Mouse (Mus musculus): ENCODE data around the gene Tmc3. TPM values are rescaled to one million over a fixed set of nuclear protein-coding genes. Genes with fewer than 3 reads are reported as not detected.

The Tmc3 gene
- polyA plus RNA-seq, 2 experiments = 0.96 to 1.5 TPM

- Histone ChIP-seq H3K36me3 (ENCODE audit: control insufficient read depth, insufficient read depth, low read length) (no peaks in the 10 kb centered on the region), H3K4me3 (replicated peaks; ENCODE audit: low read length) (no peak overlapping the region), H3K27me3 (ENCODE audit: control insufficient read depth, insufficient read depth, low read length) (no peaks in the 10 kb centered on the region), H3K27ac (replicated peaks; ENCODE audit: low read depth, low read length) (no peak overlapping the region), H3K9me3 (ENCODE audit: control insufficient read depth, low read length) (no peaks in the 10 kb centered on the region), H3K9ac (ENCODE audit: low read depth, low read length, severe bottlenecking) (no peak overlapping the region), H3K4me2 (replicated peaks; ENCODE audit: low read depth, low read length, severe bottlenecking) (no peak overlapping the region), H3K4me1 (ENCODE audit: control insufficient read depth, insufficient read depth, low read length) (no peaks in the 10 kb centered on the region)
- TF ChIP-seq POLR2A (IDR thresholded peaks at IDR 0.05; ENCODE audit: borderline replicate concordance, extremely low read depth, insufficient read depth, insufficient read length) = no peak
- 53% methylated on average over 4 of the region's 4 CpGs for WGBS
- no peak for ATAC-seq (ENCODE audit: low FRiP score, low read depth)
- DNase-seq (ENCODE audit: low spot score) = no peak
Observed at GRCm38 (mm10) chr7:83571077-83571476, 13.7 kb upstream of the Tmc3 start.

- H3K36me3 ChIP-seq (ENCODE audit: control insufficient read depth, insufficient read depth, low read length) = no peaks in the 10 kb centered on the region
- no peaks in the 10 kb centered on the region for H3K4me1 ChIP-seq (ENCODE audit: control insufficient read depth, insufficient read depth, low read length)
- no peaks in the 10 kb centered on the region for H3K27me3 ChIP-seq (ENCODE audit: control insufficient read depth, insufficient read depth, low read length)
- ATAC-seq (ENCODE audit: low FRiP score, low read depth) (no peak), DNase-seq (ENCODE audit: low spot score) (no peak)
- no peaks in the 10 kb centered on the region for H3K9me3 ChIP-seq (ENCODE audit: control insufficient read depth, low read length)
- no peak for TF ChIP-seq POLR2A (IDR thresholded peaks at IDR 0.05; ENCODE audit: borderline replicate concordance, extremely low read depth, insufficient read depth, insufficient read length)
- H3K4me2 ChIP-seq (replicated peaks; ENCODE audit: low read depth, low read length, severe bottlenecking) = no peak overlapping the region
- no peak overlapping the region for H3K4me3 ChIP-seq (replicated peaks; ENCODE audit: low read length)
- 71% methylated on average over 3 of the region's 3 CpGs for WGBS
- H3K27ac ChIP-seq (replicated peaks; ENCODE audit: low read depth, low read length) = no peak overlapping the region
- no peak overlapping the region for H3K9ac ChIP-seq (ENCODE audit: low read depth, low read length, severe bottlenecking)
Observed at GRCm38 (mm10) chr7:83571901-83572300, 12.8 kb upstream of the Tmc3 start.

GRCm38 (mm10) chr7:83572451-83572850 is 12.3 kb upstream of the Tmc3 start:
- no peaks in the 10 kb centered on the region for H3K27me3 ChIP-seq (ENCODE audit: control insufficient read depth, insufficient read depth, low read length)
- H3K4me2 ChIP-seq (replicated peaks; ENCODE audit: low read depth, low read length, severe bottlenecking) = no peak overlapping the region
- TF ChIP-seq POLR2A (IDR thresholded peaks at IDR 0.05; ENCODE audit: borderline replicate concordance, extremely low read depth, insufficient read depth, insufficient read length) = no peak
- DNase-seq (ENCODE audit: low spot score) (no peak), ATAC-seq (ENCODE audit: low FRiP score, low read depth) (no peak)
- 67% methylated on average over 2 of the region's 2 CpGs for WGBS
- no peak overlapping the region for H3K9ac ChIP-seq (ENCODE audit: low read depth, low read length, severe bottlenecking)
- no peak overlapping the region for H3K4me3 ChIP-seq (replicated peaks; ENCODE audit: low read length)
- no peak overlapping the region for H3K27ac ChIP-seq (replicated peaks; ENCODE audit: low read depth, low read length)
- no peaks in the 10 kb centered on the region for H3K9me3 ChIP-seq (ENCODE audit: control insufficient read depth, low read length)
- no peaks in the 10 kb centered on the region for H3K36me3 ChIP-seq (ENCODE audit: control insufficient read depth, insufficient read depth, low read length)
- H3K4me1 ChIP-seq (ENCODE audit: control insufficient read depth, insufficient read depth, low read length) = no peaks in the 10 kb centered on the region

- no peaks in the 10 kb centered on the region for H3K36me3 ChIP-seq (ENCODE audit: control insufficient read depth, insufficient read depth, low read length)
- H3K27me3 ChIP-seq (ENCODE audit: control insufficient read depth, insufficient read depth, low read length) = no peaks in the 10 kb centered on the region
- TF ChIP-seq POLR2A (IDR thresholded peaks at IDR 0.05; ENCODE audit: borderline replicate concordance, extremely low read depth, insufficient read depth, insufficient read length) = no peak
- 73% methylated on average over 4 of the region's 4 CpGs for WGBS
- no peak overlapping the region for H3K27ac ChIP-seq (replicated peaks; ENCODE audit: low read depth, low read length)
- no peak overlapping the region for H3K9ac ChIP-seq (ENCODE audit: low read depth, low read length, severe bottlenecking)
- ATAC-seq (ENCODE audit: low FRiP score, low read depth) (no peak), DNase-seq (ENCODE audit: low spot score) (peak; percentile 28)
- peaks cover 10% of the 10 kb centered on the region for H3K4me1 ChIP-seq (ENCODE audit: control insufficient read depth, insufficient read depth, low read length)
- no peak overlapping the region for H3K4me3 ChIP-seq (replicated peaks; ENCODE audit: low read length)
- H3K9me3 ChIP-seq (ENCODE audit: control insufficient read depth, low read length) = no peaks in the 10 kb centered on the region
- no peak overlapping the region for H3K4me2 ChIP-seq (replicated peaks; ENCODE audit: low read depth, low read length, severe bottlenecking)
Observed at GRCm38 (mm10) chr7:83580946-83581345, 3.8 kb upstream of the Tmc3 start.

- H3K27me3 ChIP-seq (ENCODE audit: control insufficient read depth, insufficient read depth, low read length) = no peaks in the 10 kb centered on the region
- DNase-seq (ENCODE audit: low spot score) (no peak), ATAC-seq (ENCODE audit: low FRiP score, low read depth) (no peak)
- no peak overlapping the region for H3K27ac ChIP-seq (replicated peaks; ENCODE audit: low read depth, low read length)
- H3K36me3 ChIP-seq (ENCODE audit: control insufficient read depth, insufficient read depth, low read length) = no peaks in the 10 kb centered on the region
- H3K4me2 ChIP-seq (replicated peaks; ENCODE audit: low read depth, low read length, severe bottlenecking) = no peak overlapping the region
- no peaks in the 10 kb centered on the region for H3K9me3 ChIP-seq (ENCODE audit: control insufficient read depth, low read length)
- 78% methylated on average over 3 of the region's 3 CpGs for WGBS
- H3K4me1 ChIP-seq (ENCODE audit: control insufficient read depth, insufficient read depth, low read length) = no peaks in the 10 kb centered on the region
- no peak overlapping the region for H3K9ac ChIP-seq (ENCODE audit: low read depth, low read length, severe bottlenecking)
- no peak for TF ChIP-seq POLR2A (IDR thresholded peaks at IDR 0.05; ENCODE audit: borderline replicate concordance, extremely low read depth, insufficient read depth, insufficient read length)
- H3K4me3 ChIP-seq (replicated peaks; ENCODE audit: low read length) = no peak overlapping the region
Observed at GRCm38 (mm10) chr7:83594056-83594455, 9.3 kb downstream of the Tmc3 start.

GRCm38 (mm10) chr7:83597063-83597462 is 12.3 kb downstream of the Tmc3 start:
- TF ChIP-seq POLR2A (IDR thresholded peaks at IDR 0.05; ENCODE audit: borderline replicate concordance, extremely low read depth, insufficient read depth, insufficient read length) = no peak
- Histone ChIP-seq H3K9me3 (ENCODE audit: control insufficient read depth, low read length) (no peaks in the 10 kb centered on the region), H3K4me2 (replicated peaks; ENCODE audit: low read depth, low read length, severe bottlenecking) (no peak overlapping the region), H3K4me3 (replicated peaks; ENCODE audit: low read length) (no peak overlapping the region), H3K36me3 (ENCODE audit: control insufficient read depth, insufficient read depth, low read length) (no peaks in the 10 kb centered on the region), H3K27ac (replicated peaks; ENCODE audit: low read depth, low read length) (no peak overlapping the region), H3K9ac (ENCODE audit: low read depth, low read length, severe bottlenecking) (no peak overlapping the region), H3K27me3 (ENCODE audit: control insufficient read depth, insufficient read depth, low read length) (no peaks in the 10 kb centered on the region), H3K4me1 (ENCODE audit: control insufficient read depth, insufficient read depth, low read length) (no peaks in the 10 kb centered on the region)
- 93% methylated on average over 3 of the region's 3 CpGs for WGBS
- DNase-seq (ENCODE audit: low spot score) = no peak
- no peak for ATAC-seq (ENCODE audit: low FRiP score, low read depth)

All from limb, embryonic 14.5 days (tissue).